Mouse (Mus musculus): ENCODE data around the gene Il10rb. TPM values are rescaled to one million over a fixed set of nuclear protein-coding genes. Genes with fewer than 3 reads are reported as not detected.
"Not testable (repeated sequence)": the region's sequence is repeated elsewhere in the genome, so short reads cannot be mapped to it uniquely, and the experiment has no call there.

The Il10rb gene
- total RNA-seq, 2 experiments from 2014 or later, result 115 to 133 TPM

DNA sequence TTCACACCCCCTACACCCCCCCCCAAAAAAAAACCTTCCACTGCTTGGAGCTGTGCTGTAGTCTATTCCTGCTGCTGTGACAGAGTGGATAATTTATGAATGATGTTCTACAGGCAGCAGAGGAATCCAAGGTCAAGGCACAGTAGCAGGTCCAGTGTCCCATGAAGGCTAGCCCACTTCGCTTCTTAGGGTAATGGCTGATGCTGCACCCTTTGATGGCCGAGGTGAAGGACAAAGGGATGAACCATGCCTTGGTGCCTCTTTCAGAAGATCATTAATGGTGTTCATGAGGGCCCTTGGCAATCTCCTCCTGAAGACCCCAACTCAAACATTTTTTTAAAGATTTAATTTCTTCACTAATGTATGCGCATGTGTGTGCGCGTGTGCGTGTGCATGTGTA, 10.4 kb downstream of the Il10rb start:
- DNase-seq, result no peak

DNA sequence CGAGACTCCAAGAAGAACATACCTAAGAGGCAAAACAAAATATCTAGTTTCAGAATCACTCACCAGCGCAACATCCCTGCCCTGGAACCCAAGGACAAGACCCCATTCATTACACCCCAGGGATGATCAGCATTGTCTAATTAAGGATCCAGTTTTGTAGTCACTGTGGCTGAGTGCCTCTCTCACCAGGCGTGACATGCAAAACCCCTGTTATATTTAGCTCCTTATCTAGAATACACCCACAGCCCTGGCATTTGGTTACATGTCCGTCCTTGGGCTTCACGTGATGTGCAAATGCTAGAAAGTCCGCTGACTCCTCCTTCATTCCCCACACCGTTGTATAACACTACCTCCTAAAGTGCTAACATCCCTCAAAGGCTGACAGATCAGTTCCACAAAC, 11.0 kb downstream of the Il10rb start:
- DNase-seq, result peak; percentile 74 to 84

DNA sequence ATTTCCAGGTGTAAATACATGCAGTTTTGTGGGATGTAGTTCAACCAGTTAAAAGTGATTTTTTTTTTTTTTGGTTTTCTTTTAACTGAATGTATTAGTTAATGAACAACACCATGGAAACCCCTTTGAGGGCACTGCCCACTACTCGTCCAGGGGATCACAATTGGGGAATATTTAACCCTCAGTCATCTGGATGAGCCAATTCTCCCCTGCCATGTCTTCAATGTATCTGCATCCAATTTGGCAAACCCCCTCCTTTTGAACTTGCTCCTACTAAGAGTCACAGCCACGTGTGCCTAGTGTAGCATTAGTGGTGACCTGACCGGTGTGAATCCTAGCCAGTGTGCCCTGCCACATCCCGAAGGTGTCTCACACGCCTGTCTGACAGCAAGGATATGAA, 12.6 kb downstream of the Il10rb start:
- DNase-seq, result no peak

DNA sequence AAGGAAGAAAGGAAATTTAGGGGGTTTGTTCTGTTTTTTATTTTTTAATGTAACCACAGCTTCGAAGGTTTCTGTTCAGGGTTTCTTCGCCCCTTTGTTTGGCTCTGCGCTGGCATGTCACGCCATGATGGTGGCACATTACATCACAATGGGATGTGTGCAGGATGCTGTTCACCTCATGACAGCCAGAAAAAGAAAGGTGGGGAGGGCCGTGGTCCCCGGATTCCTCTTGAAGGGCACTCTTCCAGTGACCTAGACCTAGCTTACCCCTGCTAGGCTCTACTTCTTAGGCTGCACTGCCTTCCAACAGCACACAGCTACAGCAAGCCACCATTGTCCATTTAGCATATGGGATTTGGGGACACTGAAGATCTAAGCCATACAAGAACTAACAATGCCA, 19.9 kb downstream of the Il10rb start:
- no peak for DNase-seq

DNA sequence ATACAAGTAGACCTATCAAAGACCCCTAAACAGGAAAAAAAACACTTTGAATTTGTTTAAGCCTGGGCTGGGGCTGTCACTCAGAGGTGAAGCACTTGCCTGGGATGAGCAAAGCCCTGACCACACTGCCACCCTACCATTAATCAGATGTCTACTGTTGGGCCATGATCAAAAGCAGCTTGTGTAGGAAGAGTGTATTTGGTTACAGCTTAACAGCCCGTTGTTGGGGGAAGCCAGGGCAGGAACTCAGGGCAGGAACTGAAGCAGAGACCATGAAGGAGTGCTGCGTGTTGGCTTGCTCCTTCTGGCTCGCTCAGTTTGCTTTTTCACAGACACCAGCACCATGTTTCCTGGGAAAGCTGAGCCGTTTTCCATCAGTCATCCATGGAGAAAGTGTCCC, 20.6 kb downstream of the Il10rb start:
- no peak for DNase-seq

DNA sequence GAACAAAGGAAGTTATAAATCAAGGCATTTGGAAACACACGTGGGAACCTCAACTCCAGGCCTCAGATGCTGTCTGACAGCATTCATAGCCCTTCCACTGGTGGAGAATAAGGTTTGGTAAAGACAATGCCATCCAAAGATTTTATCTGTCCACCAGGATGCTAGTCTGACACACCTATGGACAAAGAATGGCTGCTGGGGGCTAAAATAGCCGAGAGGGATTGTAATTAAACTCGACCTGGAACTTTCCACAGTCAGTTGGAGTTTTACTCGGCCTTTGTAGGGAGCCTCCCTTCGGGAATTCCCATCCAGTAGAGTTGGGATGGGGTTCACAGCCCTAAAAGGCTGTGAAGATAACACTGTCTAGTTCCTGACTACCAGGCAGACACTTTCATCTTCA, 21.5 kb downstream of the Il10rb start:
- no peak for DNase-seq

DNA sequence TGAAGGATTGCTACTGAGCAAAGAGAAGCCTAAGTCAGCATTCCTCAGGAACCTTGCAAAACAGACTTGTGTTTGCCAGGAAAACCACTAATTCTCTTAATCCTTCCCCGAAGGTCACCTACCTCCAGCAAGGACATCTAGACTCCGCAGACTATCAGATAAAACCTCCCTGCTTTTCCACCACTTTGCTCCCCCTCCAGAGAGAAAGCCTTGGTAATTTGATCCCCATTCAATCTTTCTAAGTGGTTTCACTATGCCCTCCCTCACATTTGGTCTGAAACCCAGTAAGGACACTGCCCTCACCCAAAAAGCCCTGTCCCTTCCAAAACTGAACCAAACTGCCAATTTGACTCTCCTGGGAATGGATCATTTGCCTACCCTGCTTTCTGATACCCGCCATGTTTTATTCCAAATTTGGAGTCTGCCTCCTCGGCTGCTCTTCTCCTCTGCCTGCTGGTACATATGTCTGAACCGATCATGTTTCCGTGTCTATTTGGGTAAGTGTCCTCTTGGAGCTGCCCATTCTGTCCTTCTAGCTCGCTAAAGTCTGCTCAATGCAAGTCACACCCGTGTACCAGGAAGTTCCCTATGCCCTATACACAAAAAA, 22.4 kb downstream of the Il10rb start:
- no peak for DNase-seq

DNA sequence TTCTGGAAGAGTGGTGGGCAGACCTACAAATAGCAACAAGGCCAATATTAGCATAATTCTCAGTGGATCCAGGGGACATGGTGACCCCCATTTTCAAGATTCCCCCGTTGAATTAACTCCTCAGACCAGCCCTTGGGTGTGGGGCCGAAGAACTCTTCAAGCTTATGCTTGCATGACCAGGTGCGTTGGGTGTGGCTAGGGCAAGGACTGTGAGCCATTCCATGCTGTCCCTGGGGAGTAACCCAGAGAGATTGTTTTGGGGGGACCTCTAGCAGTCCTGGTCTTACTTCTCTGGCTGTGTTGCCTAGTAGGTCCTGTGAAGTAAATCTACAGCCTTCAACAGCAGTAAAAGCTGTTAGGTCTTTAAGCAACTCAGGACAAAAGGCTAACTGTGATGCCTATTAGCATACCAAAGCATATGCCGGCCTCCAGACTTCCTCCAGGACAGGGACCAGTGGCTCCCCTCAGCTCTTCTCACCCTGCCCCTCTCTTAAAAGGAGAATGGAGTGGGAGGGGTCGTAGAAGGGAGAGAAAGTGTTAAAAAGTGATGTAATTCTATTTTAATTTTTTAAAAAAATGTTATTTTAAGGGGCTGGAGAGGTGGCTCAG, 26.9 kb downstream of the Il10rb start:
- DNase-seq, result no peak

DNA sequence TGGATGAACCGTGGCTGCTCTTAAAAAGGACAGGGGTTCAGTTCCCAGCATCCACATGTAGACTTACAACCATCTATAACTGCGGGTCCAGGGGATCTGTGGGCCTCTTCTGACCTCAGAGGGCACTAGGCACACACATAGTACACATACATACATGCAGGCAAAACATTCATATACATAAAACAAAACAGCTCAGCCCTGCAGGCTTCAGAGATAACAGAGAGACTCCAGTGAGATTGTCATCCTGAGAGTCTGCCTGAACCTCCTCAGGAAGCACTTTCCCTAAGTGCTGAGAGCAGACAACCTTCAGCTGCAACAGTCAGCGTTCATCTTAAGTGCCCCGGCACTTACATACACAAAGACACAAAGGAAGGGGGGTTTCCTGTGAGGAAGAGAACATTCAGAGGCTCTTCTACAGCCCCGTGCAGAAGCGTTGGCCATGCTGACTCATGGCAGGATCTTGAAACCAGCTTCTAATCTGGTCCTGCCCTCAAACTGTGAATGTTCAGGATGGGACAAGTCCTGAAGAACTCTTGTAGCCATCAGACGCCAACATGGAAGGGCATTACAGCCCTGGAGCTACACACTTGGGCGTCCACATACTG, 27.5 kb downstream of the Il10rb start:
- DNase-seq, result no peak

DNA sequence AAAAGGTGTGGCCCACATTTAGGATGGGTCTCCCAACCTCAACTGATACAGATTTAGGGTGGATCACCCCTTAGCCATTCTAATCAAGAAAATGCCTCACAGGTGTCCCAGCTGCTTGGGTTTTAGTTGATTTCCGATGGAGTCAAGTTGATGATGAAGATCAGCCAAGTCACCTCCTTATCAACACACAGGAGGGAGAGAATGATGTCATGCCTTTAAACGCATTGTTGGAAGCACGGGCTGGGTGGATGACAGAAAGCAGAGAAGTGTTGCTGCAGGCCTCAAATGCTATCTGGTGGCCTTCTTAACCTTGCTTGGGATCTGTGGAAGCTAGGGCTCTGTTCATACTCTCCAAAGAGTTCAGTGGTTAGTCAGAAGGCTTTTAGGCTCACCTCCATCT, 28.2 kb downstream of the Il10rb start:
- no peak for DNase-seq

DNA sequence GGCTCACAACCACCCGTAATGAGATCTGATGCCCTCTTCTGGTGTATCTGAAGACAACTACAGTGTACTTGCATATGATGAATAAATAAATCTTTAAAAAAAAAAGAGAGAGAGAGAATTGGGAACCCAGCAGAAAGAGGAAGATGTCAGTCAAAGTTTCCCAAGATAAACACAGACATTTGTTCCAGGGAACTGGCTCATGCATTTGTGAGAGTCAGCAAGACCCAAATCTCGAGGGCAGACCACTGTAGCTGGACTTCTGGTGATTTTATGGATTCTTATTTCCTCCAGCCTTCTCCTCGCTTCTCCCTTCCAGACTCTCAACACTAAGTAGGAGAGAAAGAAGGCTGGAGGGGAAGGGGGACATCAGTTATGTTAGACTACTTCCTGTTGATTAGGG, 32.1 kb downstream of the Il10rb start:
- no peak for DNase-seq

DNA sequence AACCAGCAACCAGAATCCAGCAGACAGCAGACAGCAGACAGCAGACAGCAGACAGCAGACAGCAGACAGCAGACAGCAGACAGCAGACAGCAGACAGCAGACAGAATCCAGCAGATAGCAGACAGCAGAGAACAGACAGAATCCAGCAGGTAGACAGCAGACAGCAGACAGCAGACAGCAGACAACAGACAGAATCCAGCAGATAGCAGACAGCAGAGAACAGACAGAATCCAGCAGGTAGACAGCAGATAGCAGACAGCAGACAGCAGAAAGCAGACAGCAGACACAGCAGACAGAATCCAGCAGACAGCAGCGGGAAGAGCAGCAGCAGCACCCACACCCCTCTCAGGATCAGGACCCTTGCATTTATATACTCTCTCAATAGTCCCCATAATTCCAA, 32.6 kb downstream of the Il10rb start:
- DNase-seq, result not testable (repeated sequence)

DNA sequence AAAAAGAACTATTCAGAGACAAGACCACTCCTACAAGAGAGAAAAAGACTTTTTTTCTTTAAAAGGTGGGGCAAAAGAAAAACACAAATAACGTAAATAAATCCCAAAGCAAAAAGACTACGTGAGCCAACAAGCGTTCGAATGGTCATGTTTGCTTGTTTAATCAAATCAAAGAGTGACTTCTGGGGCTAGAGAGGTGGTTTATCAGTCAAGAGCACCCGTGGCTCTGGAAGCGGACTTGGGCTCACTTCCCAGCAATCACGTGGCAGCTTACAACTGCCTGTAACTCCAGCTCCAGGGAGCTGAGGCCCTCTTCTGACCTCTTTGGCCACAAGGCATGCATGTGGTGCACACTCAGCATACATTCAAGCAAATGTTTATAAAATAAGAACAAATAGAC, 35.4 kb downstream of the Il10rb start:
- peak; percentile 86 to 92 for DNase-seq

DNA sequence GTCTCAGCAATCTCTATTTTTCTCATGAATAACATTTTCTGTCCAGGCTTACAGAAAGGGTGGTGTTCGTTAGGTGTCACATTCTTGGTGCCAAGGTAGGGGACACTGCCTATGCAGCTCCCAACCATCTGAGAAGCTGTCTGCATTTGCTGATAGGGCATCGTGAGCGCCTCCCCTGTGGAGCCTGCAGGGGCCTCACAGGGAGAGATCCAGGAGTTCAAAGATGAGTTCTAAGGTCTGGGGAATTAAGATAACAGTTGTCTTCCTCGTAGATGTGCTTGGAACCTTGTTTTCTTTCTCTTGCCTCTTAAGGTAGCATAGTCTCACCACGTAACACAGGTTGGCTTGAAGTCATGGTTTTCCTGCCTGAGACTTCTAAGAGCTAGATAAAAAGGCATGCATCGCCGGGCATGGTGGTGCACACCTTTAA, 35.9 kb downstream of the Il10rb start:
- DNase-seq, result no peak

DNA sequence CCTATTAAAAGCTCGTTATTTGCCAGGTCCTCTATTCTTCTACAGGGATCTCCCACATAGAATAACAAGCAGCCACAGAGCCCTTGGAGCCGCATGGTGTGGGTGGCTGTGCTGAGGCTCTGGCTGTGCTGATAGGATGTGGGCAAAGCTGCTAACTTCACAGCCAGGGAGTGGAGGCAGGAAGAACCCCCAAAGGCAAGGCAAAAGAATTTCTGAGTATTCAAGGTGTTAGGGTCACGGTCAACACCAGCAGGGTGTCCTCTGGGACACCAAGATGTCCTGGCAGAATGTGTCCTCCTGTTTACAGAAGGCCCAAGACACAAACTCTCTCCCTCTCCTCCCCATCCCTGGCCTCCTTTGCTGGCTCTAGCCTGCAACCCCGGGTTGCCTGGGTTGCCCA, 36.5 kb downstream of the Il10rb start:
- DNase-seq, result no peak

DNA sequence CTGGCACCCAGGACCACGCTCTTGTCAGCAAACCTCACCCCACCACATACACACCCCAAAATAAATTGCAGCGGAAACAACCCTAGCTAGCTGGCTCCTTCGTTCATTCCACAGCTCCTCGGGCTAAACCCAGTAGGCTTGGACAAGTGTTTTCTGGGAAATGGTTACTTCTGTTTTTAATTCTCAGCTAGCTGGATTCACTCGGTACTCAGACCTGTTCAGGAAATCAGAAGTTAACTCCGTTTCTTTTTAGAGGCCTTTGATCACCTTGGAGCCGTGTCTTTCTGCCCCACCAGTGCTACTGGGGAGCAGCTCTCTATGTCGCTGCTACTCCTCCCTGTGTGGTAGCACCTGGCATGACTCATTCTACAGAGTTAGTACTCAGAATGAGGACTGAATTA, 37.2 kb downstream of the Il10rb start:
- no peak for DNase-seq

DNA sequence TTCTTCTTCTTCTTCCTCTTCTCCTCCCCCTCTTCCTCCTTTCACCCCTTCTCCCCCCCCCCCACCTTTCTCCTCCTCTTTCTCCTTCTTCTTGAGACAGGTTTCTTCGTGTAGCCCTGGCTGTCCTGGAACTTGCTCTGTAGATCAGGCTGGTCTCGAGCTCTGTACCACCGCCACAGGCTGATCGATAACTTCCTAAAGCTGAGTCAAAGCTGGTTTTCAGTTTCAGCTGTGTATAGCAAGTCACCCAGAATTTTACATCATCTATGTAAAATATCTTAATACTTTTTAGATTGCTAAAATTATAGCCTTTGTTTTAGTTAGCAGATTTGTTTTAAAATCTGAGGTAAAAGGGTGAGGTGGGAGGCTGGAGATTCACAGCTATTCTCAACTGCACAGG, 38.9 kb downstream of the Il10rb start:
- no peak for DNase-seq

DNA sequence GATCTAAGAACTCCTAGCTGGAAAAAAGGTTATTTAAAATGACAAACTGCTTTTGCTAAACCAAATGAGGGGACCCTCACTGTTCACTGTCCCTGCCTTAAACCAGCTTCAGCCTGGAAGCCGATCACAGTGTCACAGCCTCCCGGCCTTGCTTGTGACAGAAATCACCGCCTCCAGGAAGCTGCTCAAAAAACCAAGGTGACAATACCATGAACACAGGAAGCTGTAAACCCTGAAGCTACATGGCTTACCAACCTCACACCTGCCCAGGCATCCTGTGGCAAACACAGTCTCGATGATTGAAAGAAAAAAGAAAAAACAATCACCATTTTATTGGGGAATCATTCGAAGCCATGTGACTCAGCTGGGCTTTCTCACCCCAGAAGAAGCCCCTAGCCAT, 39.6 kb downstream of the Il10rb start:
- DNase-seq, result no peak

DNA sequence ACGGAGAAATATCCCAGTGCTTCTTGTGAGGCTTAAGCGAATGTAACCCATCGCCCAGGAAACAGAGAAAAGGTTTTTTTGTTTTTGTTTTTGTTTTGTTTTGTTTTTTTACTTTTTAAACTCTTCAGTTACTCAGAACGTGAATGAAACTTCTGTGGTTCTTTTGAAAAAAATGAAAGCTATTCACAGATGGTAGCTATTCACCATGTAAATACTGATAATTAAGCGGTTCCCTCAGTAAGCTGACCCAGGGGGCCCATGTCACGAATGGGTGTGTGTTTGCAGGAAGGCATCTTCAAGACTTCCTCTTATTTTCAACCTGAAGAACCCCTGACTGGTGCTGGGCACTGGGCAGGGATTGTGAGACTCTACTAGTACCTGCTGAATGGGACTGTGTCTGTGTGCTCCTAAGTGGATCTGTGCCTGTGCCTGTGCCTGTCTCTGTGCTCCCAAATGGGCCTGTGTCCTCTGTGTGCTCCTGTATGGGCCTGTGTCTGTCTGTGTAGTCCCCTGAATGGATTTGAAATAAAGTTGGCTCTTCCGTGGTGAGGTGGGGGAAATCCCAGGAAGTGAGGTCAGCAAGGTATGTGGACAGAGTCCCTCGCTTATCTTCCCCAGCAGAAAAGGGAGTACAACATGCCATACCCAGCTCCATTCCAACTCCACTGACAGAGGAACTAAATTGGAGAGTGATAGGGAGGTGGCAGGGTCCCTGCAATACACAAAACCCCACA, 41.0 kb downstream of the Il10rb start:
- DNase-seq, result no peak

DNA sequence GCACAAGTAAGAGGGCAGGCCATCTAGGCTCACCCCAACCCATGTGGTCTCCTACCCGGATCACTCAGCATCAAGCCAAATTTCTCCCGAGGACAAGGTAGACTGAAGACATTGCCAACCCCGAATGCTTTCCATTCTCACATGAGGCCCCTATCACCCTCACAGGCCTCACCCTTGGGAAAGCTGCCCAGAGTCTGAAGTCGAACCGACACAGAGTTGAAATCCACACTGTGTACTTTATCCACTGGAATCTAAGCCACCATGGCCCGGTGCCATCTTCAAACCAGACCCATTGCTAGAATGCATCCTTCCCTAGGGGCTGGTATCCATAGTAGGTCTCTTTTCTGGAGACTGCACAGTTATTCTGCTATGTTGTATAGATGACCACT, 41.5 kb downstream of the Il10rb start:
- peak in 1 of 2 experiments; percentile 42 for DNase-seq

DNA sequence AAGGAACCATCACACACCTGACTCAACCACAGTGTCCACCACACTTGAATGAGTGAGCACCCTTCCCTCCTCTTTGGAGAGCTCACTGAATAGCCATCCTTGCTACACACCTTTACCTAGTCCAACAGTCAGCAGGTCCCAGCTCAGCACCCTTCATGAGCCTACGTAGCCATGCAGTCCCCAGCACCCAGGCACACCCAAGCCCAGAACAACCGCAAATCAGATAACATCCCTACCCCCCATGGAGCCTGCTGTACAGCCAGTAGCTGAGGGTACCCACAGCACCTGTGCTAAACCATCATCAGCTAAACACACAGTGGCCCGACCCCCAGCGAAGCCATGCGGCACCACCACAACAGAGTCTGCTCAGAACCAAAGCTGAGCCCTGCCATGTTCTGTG, 42.1 kb downstream of the Il10rb start:
- DNase-seq, result no peak

DNA sequence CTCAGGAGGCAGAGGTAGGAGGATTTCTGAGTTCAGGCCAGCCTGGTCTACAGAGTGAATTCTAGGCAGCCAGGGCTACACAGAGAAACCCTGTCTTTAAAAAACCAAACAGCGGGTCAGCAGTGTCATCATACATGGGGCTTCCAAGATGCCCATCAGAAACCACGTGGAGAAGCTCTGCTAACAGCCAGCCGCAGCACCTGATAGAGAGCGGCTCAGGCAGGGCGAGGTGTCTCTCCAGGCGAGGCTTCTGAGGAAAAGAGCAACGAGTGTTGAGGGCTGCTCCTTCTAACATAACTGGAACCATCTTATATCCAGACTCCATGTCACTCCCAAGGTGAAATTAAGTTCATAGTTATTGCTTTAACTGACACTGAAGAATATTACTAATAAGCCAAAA, 42.9 kb downstream of the Il10rb start:
- DNase-seq, result no peak
